Mouse (Mus musculus): ENCODE results near the gene Abhd8. TPM values are rescaled to one million over a fixed set of nuclear protein-coding genes. Genes with fewer than 3 reads are reported as not detected.

The Abhd8 gene
- 119 and 133 TPM in 2 replicates for polyA plus RNA-seq (2014; fragmentation: Nextera tagmentation; extraction: Ambion mirVana)

- ATAC-seq (ENCODE audit: low FRiP score, low TSS enrichment) (peak; percentile 81), DNase-seq (peak; percentile 97)
- Histone ChIP-seq H3K4me3 (replicated peaks; ENCODE audit: low read depth, low read length) (peak within 1 kb of the TSS; percentile 87), H3K36me3 (ENCODE audit: control insufficient read depth, insufficient read depth, low read length) (peaks cover 31% of the 10 kb centered on the region), H3K4me2 (ENCODE audit: low read length) (peak within 1 kb of the TSS; percentile 89), H3K27me3 (ENCODE audit: control insufficient read depth, insufficient read depth, low read length) (no peaks in the 10 kb centered on the region), H3K4me1 (ENCODE audit: control insufficient read depth, insufficient read depth, low read length) (peaks cover 33% of the 10 kb centered on the region), H3K9ac (replicated peaks; ENCODE audit: low read length) (peak within 1 kb of the TSS; percentile 89), H3K27ac (replicated peaks; ENCODE audit: low read depth, low read length) (peak within 1 kb of the TSS; percentile 82), H3K9me3 (ENCODE audit: control insufficient read depth, low read length) (no peaks in the 10 kb centered on the region)
- under 1% methylated on average over 55 of the region's 55 CpGs for WGBS
Measured at GRCm38 (mm10) chr8:71463188-71464033, at the start of gene Abhd8. TSS of gene Abhd8 (minus strand) at chr8:71463655.

DNA sequence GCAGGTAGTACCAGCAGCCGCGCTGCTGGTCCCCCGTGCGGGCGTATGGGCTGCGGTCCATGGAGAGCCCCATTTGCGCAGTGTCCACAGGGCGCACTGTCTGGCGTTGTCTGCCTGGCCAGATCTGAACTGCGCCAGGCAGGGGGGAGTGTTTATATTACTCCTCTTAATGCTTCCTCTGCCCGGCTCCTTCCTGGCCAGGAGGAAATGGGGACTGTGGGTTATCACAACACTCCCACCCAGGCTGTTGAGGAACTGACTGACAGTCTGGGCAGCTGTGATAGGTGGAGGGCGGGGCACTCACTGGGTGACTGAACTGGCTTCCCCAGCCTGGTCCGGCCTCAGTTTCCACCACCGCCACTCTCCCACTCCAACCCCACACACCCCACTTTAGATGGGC, 48.2 kb upstream of the Abhd8 start, which contains the start of gene Plvap:
Gene Plvap, minus strand, starts transcription at position 109 of the 400 bp plus-strand sequence.
- ATAC-seq (ENCODE audit: low FRiP score, low TSS enrichment) (no peak), DNase-seq (no peak)
- no peaks in the 10 kb centered on the region for H3K4me1 ChIP-seq (ENCODE audit: control insufficient read depth, insufficient read depth, low read length)
- 80% methylated on average over 14 of the region's 14 CpGs for WGBS
- no peak within 1 kb of the TSS for H3K4me3 ChIP-seq (replicated peaks; ENCODE audit: low read depth, low read length)
- no peak within 1 kb of the TSS for H3K4me2 ChIP-seq (ENCODE audit: low read length)
- no peaks in the 10 kb centered on the region for H3K9me3 ChIP-seq (ENCODE audit: control insufficient read depth, low read length)
- H3K27ac ChIP-seq (replicated peaks; ENCODE audit: low read depth, low read length), result no peak within 1 kb of the TSS
- no peak within 1 kb of the TSS for H3K9ac ChIP-seq (replicated peaks; ENCODE audit: low read length)
- H3K27me3 ChIP-seq (ENCODE audit: control insufficient read depth, insufficient read depth, low read length), result peaks cover 29% of the 10 kb centered on the region
- no peaks in the 10 kb centered on the region for H3K36me3 ChIP-seq (ENCODE audit: control insufficient read depth, insufficient read depth, low read length)

GRCm38 (mm10) chr8:71509316-71509715, 45.9 kb upstream of the Abhd8 start:
- 75% methylated on average over 2 of the region's 2 CpGs for WGBS
- Histone ChIP-seq H3K4me1 (ENCODE audit: control insufficient read depth, insufficient read depth, low read length) (no peaks in the 10 kb centered on the region), H3K9ac (replicated peaks; ENCODE audit: low read length) (no peak overlapping the region), H3K4me2 (ENCODE audit: low read length) (no peak overlapping the region), H3K9me3 (ENCODE audit: control insufficient read depth, low read length) (no peaks in the 10 kb centered on the region), H3K36me3 (ENCODE audit: control insufficient read depth, insufficient read depth, low read length) (no peaks in the 10 kb centered on the region), H3K4me3 (replicated peaks; ENCODE audit: low read depth, low read length) (no peak overlapping the region), H3K27me3 (ENCODE audit: control insufficient read depth, insufficient read depth, low read length) (peaks cover 39% of the 10 kb centered on the region), H3K27ac (replicated peaks; ENCODE audit: low read depth, low read length) (no peak overlapping the region)
- no peak for DNase-seq
- ATAC-seq (ENCODE audit: low FRiP score, low TSS enrichment), result no peak

GRCm38 (mm10) chr8:71507589-71508104, 44.2 kb upstream of the Abhd8 start:
- Histone ChIP-seq H3K27me3 (ENCODE audit: control insufficient read depth, insufficient read depth, low read length) (peaks cover 39% of the 10 kb centered on the region), H3K4me3 (replicated peaks; ENCODE audit: low read depth, low read length) (peak overlapping the region; percentile 32), H3K9me3 (ENCODE audit: control insufficient read depth, low read length) (no peaks in the 10 kb centered on the region), H3K9ac (replicated peaks; ENCODE audit: low read length) (peak overlapping the region; percentile 36), H3K4me2 (ENCODE audit: low read length) (peak overlapping the region; percentile 61), H3K4me1 (ENCODE audit: control insufficient read depth, insufficient read depth, low read length) (no peaks in the 10 kb centered on the region), H3K36me3 (ENCODE audit: control insufficient read depth, insufficient read depth, low read length) (no peaks in the 10 kb centered on the region), H3K27ac (replicated peaks; ENCODE audit: low read depth, low read length) (no peak overlapping the region)
- ATAC-seq (ENCODE audit: low FRiP score, low TSS enrichment) (peak; percentile 55; the same call in 1 of the 2 replicates), DNase-seq (peak; percentile 94)
- WGBS, result under 1% methylated on average over 61 of the region's 61 CpGs

- H3K27me3 ChIP-seq (ENCODE audit: control insufficient read depth, insufficient read depth, low read length), result peaks cover 39% of the 10 kb centered on the region
- DNase-seq (no peak), ATAC-seq (ENCODE audit: low FRiP score, low TSS enrichment) (no peak)
- H3K27ac ChIP-seq (replicated peaks; ENCODE audit: low read depth, low read length), result no peak overlapping the region
- H3K36me3 ChIP-seq (ENCODE audit: control insufficient read depth, insufficient read depth, low read length), result no peaks in the 10 kb centered on the region
- WGBS, result 76% methylated on average over 4 of the region's 4 CpGs
- no peak overlapping the region for H3K4me3 ChIP-seq (replicated peaks; ENCODE audit: low read depth, low read length)
- no peaks in the 10 kb centered on the region for H3K9me3 ChIP-seq (ENCODE audit: control insufficient read depth, low read length)
- H3K9ac ChIP-seq (replicated peaks; ENCODE audit: low read length), result no peak overlapping the region
- H3K4me1 ChIP-seq (ENCODE audit: control insufficient read depth, insufficient read depth, low read length), result no peaks in the 10 kb centered on the region
- no peak overlapping the region for H3K4me2 ChIP-seq (ENCODE audit: low read length)
Measured at GRCm38 (mm10) chr8:71505979-71506378, 42.5 kb upstream of the Abhd8 start.

DNA sequence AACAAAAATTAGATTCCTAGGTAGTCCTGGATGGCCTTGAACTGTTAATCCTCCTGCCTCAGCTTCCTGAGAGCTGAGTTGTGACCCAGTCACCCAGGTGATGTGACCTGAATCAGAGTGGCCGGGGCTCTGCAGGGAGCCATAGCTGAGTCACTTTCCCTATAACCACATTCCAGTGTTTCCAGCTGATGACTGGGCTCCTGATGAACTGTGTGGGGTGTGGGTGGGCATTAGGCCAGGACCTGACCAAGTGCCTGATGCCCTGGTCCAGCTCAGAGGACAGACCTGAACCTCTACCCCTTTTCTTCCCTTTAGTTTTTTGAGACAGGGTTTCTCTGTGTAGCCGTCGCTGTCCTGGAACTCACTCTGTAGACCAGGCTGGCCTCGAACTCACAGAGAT, 41.9 kb upstream of the Abhd8 start:
- DNase-seq, result no peak
- H3K9ac ChIP-seq (replicated peaks; ENCODE audit: low read length), result no peak overlapping the region
- H3K4me1 ChIP-seq (ENCODE audit: control insufficient read depth, insufficient read depth, low read length), result no peaks in the 10 kb centered on the region
- WGBS, result 92% methylated on average over 4 of the region's 4 CpGs
- H3K9me3 ChIP-seq (ENCODE audit: control insufficient read depth, low read length), result no peaks in the 10 kb centered on the region
- H3K4me2 ChIP-seq (ENCODE audit: low read length), result no peak overlapping the region
- no peak overlapping the region for H3K27ac ChIP-seq (replicated peaks; ENCODE audit: low read depth, low read length)
- H3K4me3 ChIP-seq (replicated peaks; ENCODE audit: low read depth, low read length), result no peak overlapping the region
- ATAC-seq (ENCODE audit: low FRiP score, low TSS enrichment), result no peak
- H3K36me3 ChIP-seq (ENCODE audit: control insufficient read depth, insufficient read depth, low read length), result no peaks in the 10 kb centered on the region
- peaks cover 39% of the 10 kb centered on the region for H3K27me3 ChIP-seq (ENCODE audit: control insufficient read depth, insufficient read depth, low read length)

- DNase-seq (no peak), ATAC-seq (ENCODE audit: low FRiP score, low TSS enrichment) (no peak)
- 90% methylated on average over 4 of the region's 4 CpGs for WGBS
- Histone ChIP-seq H3K27ac (replicated peaks; ENCODE audit: low read depth, low read length) (no peak overlapping the region), H3K4me3 (replicated peaks; ENCODE audit: low read depth, low read length) (no peak overlapping the region), H3K4me2 (ENCODE audit: low read length) (no peak overlapping the region), H3K4me1 (ENCODE audit: control insufficient read depth, insufficient read depth, low read length) (no peaks in the 10 kb centered on the region), H3K9ac (replicated peaks; ENCODE audit: low read length) (no peak overlapping the region), H3K27me3 (ENCODE audit: control insufficient read depth, insufficient read depth, low read length) (peaks cover 34% of the 10 kb centered on the region), H3K36me3 (ENCODE audit: control insufficient read depth, insufficient read depth, low read length) (no peaks in the 10 kb centered on the region), H3K9me3 (ENCODE audit: control insufficient read depth, low read length) (no peaks in the 10 kb centered on the region)
Measured at GRCm38 (mm10) chr8:71504349-71504748, 40.9 kb upstream of the Abhd8 start.

- Histone ChIP-seq H3K4me2 (ENCODE audit: low read length) (no peak overlapping the region), H3K27me3 (ENCODE audit: control insufficient read depth, insufficient read depth, low read length) (no peaks in the 10 kb centered on the region), H3K4me3 (replicated peaks; ENCODE audit: low read depth, low read length) (no peak overlapping the region), H3K4me1 (ENCODE audit: control insufficient read depth, insufficient read depth, low read length) (no peaks in the 10 kb centered on the region), H3K36me3 (ENCODE audit: control insufficient read depth, insufficient read depth, low read length) (no peaks in the 10 kb centered on the region), H3K9me3 (ENCODE audit: control insufficient read depth, low read length) (no peaks in the 10 kb centered on the region), H3K27ac (replicated peaks; ENCODE audit: low read depth, low read length) (no peak overlapping the region), H3K9ac (replicated peaks; ENCODE audit: low read length) (no peak overlapping the region)
- no peak for ATAC-seq (ENCODE audit: low FRiP score, low TSS enrichment)
- DNase-seq, result no peak
- 50% methylated on average over 16 of the region's 16 CpGs for WGBS
Measured at GRCm38 (mm10) chr8:71498816-71499690, 35.6 kb upstream of the Abhd8 start.

Data from midbrain, embryonic 14.5 days (tissue).